Comparison of ENCODE assay signal across 13 mouse cellular contexts in genomic region chr2:137821344-137821916, GRCm38 (mm10).
DNase-seq lines count a peak whose midpoint lies in the region; ATAC-seq and TF ChIP-seq lines count a peak whose summit lies in the region.
"Had no signal": no experiment of that assay in that cellular context is flagged by ENCODE, and none has a peak within 500 bp of the region (broad histone marks: within the 10 kb centered on the region; RNA-seq: fewer than 3 reads in every experiment).

No protein-coding gene starts in this region.

- 50% methylated on average over 5 of the region's 5 CpGs for WGBS in lung, embryonic 14.5 days
- 17% methylated on average over 5 of the region's 5 CpGs for WGBS in forebrain, postnatal 0 days
- 44% methylated on average over 5 of the region's 5 CpGs for WGBS in midbrain, postnatal 0 days

- no peak overlapping the region for H3K27ac ChIP-seq in lung, embryonic 14.5 days (ENCODE audit: low read depth)
- H3K27ac ChIP-seq in forebrain, postnatal 0 days (ENCODE audit: low read depth, low read length) = no peak overlapping the region
- H3K27ac ChIP-seq in midbrain, postnatal 0 days (ENCODE audit: low read depth, low read length) = no peak overlapping the region
- H3K27ac ChIP-seq: heart, adult 2 months; hindbrain, embryonic 13.5 days; kidney, embryonic 15.5 days; stomach, postnatal 0 days had no signal

- no peak for TF ChIP-seq CTCF in lung, embryonic 14.5 days (IDR thresholded peaks at IDR 0.05; ENCODE audit: low read depth)
- TF ChIP-seq CTCF in forebrain, postnatal 0 days (IDR thresholded peaks at IDR 0.05; ENCODE audit: low read depth) = no peak
- no peak for TF ChIP-seq CTCF in midbrain, postnatal 0 days (IDR thresholded peaks at IDR 0.05)

- H3K36me3 ChIP-seq in lung, embryonic 14.5 days (ENCODE audit: insufficient read depth) = no peaks in the 10 kb centered on the region
- H3K36me3 ChIP-seq in forebrain, postnatal 0 days (ENCODE audit: insufficient read depth) = no peaks in the 10 kb centered on the region
- no peaks in the 10 kb centered on the region for H3K36me3 ChIP-seq in midbrain, postnatal 0 days (ENCODE audit: insufficient read depth, low read length)
- H3K36me3 ChIP-seq: hindbrain, embryonic 13.5 days; kidney, embryonic 15.5 days had no signal

- peak; percentile 61 for DNase-seq in lung, embryonic 14.5 days
- no peak for DNase-seq in lung, postnatal 25 days (ENCODE audit: low spot score)
- peak; percentile 8 for DNase-seq in forebrain, postnatal 0 days
- peak; percentile 14 to 47 for DNase-seq in layer of hippocampus, postnatal 14 days (ENCODE audit: low spot score in 2 of 2)
- DNase-seq in midbrain, postnatal 0 days (ENCODE audit: low spot score) = peak; percentile 4
- DNase-seq in spleen, adult 18-20 months = no peak
- DNase-seq: cerebellum, postnatal 36 days; heart, adult 2 months had no signal

- no peak overlapping the region for H3K4me3 ChIP-seq in lung, embryonic 14.5 days (ENCODE audit: low read depth, low read length)
- H3K4me3 ChIP-seq in forebrain, postnatal 0 days (ENCODE audit: low read depth, low read length) = no peak overlapping the region
- H3K4me3 ChIP-seq in midbrain, postnatal 0 days (ENCODE audit: low read depth, low read length) = no peak overlapping the region
- H3K4me3 ChIP-seq: heart, adult 2 months; hindbrain, embryonic 13.5 days; kidney, embryonic 15.5 days had no signal

- no peaks in the 10 kb centered on the region for H3K9me3 ChIP-seq in lung, embryonic 14.5 days (ENCODE audit: low read depth, low read length)
- no peaks in the 10 kb centered on the region for H3K9me3 ChIP-seq in forebrain, postnatal 0 days (ENCODE audit: low read length)
- no peaks in the 10 kb centered on the region for H3K9me3 ChIP-seq in midbrain, postnatal 0 days (ENCODE audit: low read length)
- H3K9me3 ChIP-seq: hindbrain, embryonic 13.5 days; kidney, embryonic 15.5 days had no signal

- H3K4me1 ChIP-seq in lung, embryonic 14.5 days (ENCODE audit: insufficient read depth) = no peaks in the 10 kb centered on the region
- H3K4me1 ChIP-seq in forebrain, postnatal 0 days (ENCODE audit: insufficient read depth) = no peaks in the 10 kb centered on the region; the same call in 1 of the 2 replicates
- H3K4me1 ChIP-seq in midbrain, postnatal 0 days (ENCODE audit: insufficient read depth, low read length) = no peaks in the 10 kb centered on the region
- H3K4me1 ChIP-seq: kidney, embryonic 15.5 days had no signal

- H3K9ac ChIP-seq in lung, embryonic 14.5 days = no peak overlapping the region
- H3K9ac ChIP-seq in forebrain, postnatal 0 days = no peak overlapping the region
- H3K9ac ChIP-seq in midbrain, postnatal 0 days (replicated peaks; ENCODE audit: low read length, poor library complexity, severe bottlenecking) = no peak overlapping the region
- H3K9ac ChIP-seq: hindbrain, embryonic 13.5 days; kidney, embryonic 15.5 days had no signal

- H3K4me2 ChIP-seq in lung, embryonic 14.5 days = no peak overlapping the region
- no peak overlapping the region for H3K4me2 ChIP-seq in forebrain, postnatal 0 days (ENCODE audit: low read depth)
- H3K4me2 ChIP-seq in midbrain, postnatal 0 days (ENCODE audit: low read depth, low read length, poor library complexity, severe bottlenecking) = no peak overlapping the region
- H3K4me2 ChIP-seq: hindbrain, embryonic 13.5 days; kidney, embryonic 15.5 days; liver, embryonic 11.5 days had no signal

- H3K27me3 ChIP-seq in lung, embryonic 14.5 days (ENCODE audit: insufficient read depth, low read length) = no peaks in the 10 kb centered on the region
- H3K27me3 ChIP-seq in forebrain, postnatal 0 days (ENCODE audit: insufficient read depth, low read length) = no peaks in the 10 kb centered on the region
- H3K27me3 ChIP-seq in midbrain, postnatal 0 days (ENCODE audit: insufficient read depth, low read length) = no peaks in the 10 kb centered on the region
- H3K27me3 ChIP-seq: hindbrain, embryonic 13.5 days; kidney, embryonic 15.5 days had no signal

- ATAC-seq in lung, embryonic 14.5 days (ENCODE audit: insufficient read depth) = peak; percentile 79; the same call in 1 of the 2 replicates
- ATAC-seq in forebrain, postnatal 0 days = peak; percentile 27
- ATAC-seq in midbrain, postnatal 0 days (ENCODE audit: low FRiP score) = no peak
- no peak for ATAC-seq in megakaryocyte, adult 5-6 weeks (ENCODE audit: poor library complexity, severe bottlenecking)

Comparison
In these comparisons a context has a peak if more than half of its experiments do, and no peak if none do; other contexts are left out.
1. DNase-seq: peak in lung, embryonic 14.5 days (single experiment), forebrain, postnatal 0 days (single experiment), layer of hippocampus, postnatal 14 days (2 of 2) and midbrain, postnatal 0 days (single experiment); none in lung, postnatal 25 days (single experiment) and spleen, adult 18-20 months (0 of 2).
2. ATAC-seq: peak in lung, embryonic 14.5 days (single experiment) and forebrain, postnatal 0 days (single experiment); none in midbrain, postnatal 0 days (single experiment) and megakaryocyte, adult 5-6 weeks (single experiment).